Mouse (Mus musculus) liver, embryonic 16.5 days (tissue): ENCODE data around the gene 1700017N19Rik. TPM values are rescaled to one million over a fixed set of nuclear protein-coding genes. Genes with fewer than 3 reads are reported as not detected.

Experiments used
- ATAC-seq: fragments of 200-750 bp; cut with Nextera tagmentation; 2 replicates; pipeline ENCODE4 v1.8.0; 2017; ENCODE audit warnings: low read depth, mild to moderate bottlenecking, moderate number of reproducible peaks, moderate library complexity
- H3K27ac ChIP-seq: fragments of 300-500 bp; sonication (generic); 2 replicates; pipeline ENCODE4 v1.5.1; 2014; ENCODE audit warnings: mild to moderate bottlenecking, low read length
- H3K27me3 ChIP-seq: fragments of 300-500 bp; sonication (generic); 2 replicates; pipeline ENCODE4 v1.6.1; 2014; ENCODE audit warnings: low read depth, low read length, mixed read lengths; ENCODE audit not compliant: control insufficient read depth, insufficient read depth
- H3K36me3 ChIP-seq: fragments of 300-500 bp; sonication (generic); 2 replicates; pipeline ENCODE4 v1.6.1; 2014; ENCODE audit warnings: mild to moderate bottlenecking; ENCODE audit not compliant: control insufficient read depth, insufficient read depth
- H3K4me1 ChIP-seq: fragments of 300-500 bp; sonication (generic); 2 replicates; pipeline ENCODE4 v1.6.1; 2014; ENCODE audit warnings: low read depth, low read length, mixed read lengths; ENCODE audit not compliant: control insufficient read depth
- H3K4me2 ChIP-seq: fragments of 300-500 bp; sonication (generic); 2 replicates; pipeline ENCODE4 v1.6.1; 2014; ENCODE audit warnings: low read depth, low read length, mixed read lengths
- H3K4me3 ChIP-seq: fragments of 300-500 bp; sonication (generic); 2 replicates; pipeline ENCODE4 v1.5.1; 2014; ENCODE audit warnings: low read depth, mild to moderate bottlenecking, low read length
- H3K9ac ChIP-seq: fragments of 300-500 bp; sonication (generic); 2 replicates; pipeline ENCODE4 v1.6.1; 2014; ENCODE audit warnings: low read depth, low read length
- H3K9me3 ChIP-seq: fragments of 300-500 bp; sonication (generic); replicated peaks from 2 replicates; pipeline ENCODE4 v1.6.1; 2016; ENCODE audit warnings: low read length; ENCODE audit not compliant: control insufficient read depth
- WGBS: fragments of 180-500 bp; shearing (Covaris S2); extraction: QIAGEN DNeasy Blood & Tissue Kit; methylation state at CpG from one replicate; pipeline ENCODE4 v1.1.7; 2014; ENCODE audit not compliant: insufficient replicate concordance; 5-methylcytosine and 5-hydroxymethylcytosine counted together
- polyA plus RNA-seq: library from polyadenylated mRNA; unstranded; fragments of >200 nt; fragmentation: Nextera tagmentation; extraction: Ambion mirVana; gene quantifications from 2 replicates; pipeline ENCODE4 v1.2.1, GENCODE M21; 2015

The 1700017N19Rik gene
- polyA plus RNA-seq, 1 experiment from 2014 or later, result not detected

GRCm38 (mm10) chr10:100588524-100588923 lies 1.8 kb upstream of the 1700017N19Rik start:
- peaks cover 9% of the 10 kb centered on the region for H3K4me1 ChIP-seq
- WGBS, result 31% methylated on average over 7 of the region's 7 CpGs
- no peaks in the 10 kb centered on the region for H3K27me3 ChIP-seq
- H3K4me3 ChIP-seq, result peak overlapping the region; percentile 96
- H3K4me2 ChIP-seq, result peak overlapping the region; percentile 78
- peak; percentile 16 for ATAC-seq
- H3K27ac ChIP-seq, result peak overlapping the region; percentile 85
- H3K9me3 ChIP-seq, result no peaks in the 10 kb centered on the region
- peak overlapping the region; percentile 85 for H3K9ac ChIP-seq
- H3K36me3 ChIP-seq, result peaks cover 6% of the 10 kb centered on the region; the same call in 1 of the 2 replicates

DNA sequence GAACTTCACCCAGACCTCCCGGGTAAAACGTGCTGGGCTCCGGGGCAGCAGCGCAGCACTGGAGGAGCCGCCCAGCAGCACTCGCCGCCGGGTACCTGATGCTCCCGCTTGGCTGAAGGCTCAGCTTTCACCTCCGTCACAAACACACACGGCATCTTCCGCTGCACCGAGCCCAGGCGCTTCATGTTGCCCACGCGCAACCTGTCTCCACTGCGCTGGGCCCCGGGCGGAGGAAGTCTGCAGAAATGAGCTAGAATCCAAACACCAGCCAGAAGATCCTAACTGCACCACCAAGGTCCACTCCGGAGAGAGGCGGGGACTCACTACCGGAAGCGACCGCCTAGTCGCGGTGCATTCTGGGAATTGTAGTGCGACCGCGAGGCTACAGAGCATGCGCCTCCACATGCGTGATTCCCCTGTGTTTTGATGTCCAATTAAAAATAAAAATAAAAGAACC lies 1.3 kb upstream of the 1700017N19Rik start:
- Histone ChIP-seq H3K27me3 (no peaks in the 10 kb centered on the region), H3K4me1 (peaks cover 9% of the 10 kb centered on the region), H3K9me3 (no peaks in the 10 kb centered on the region), H3K27ac (peak overlapping the region; percentile 85), H3K4me2 (peak overlapping the region; percentile 78), H3K36me3 (peaks cover 6% of the 10 kb centered on the region; the same call in 1 of the 2 replicates), H3K4me3 (peak overlapping the region; percentile 96), H3K9ac (peak overlapping the region; percentile 85)
- WGBS, result under 1% methylated on average over 31 of the region's 31 CpGs
- ATAC-seq, result peak; percentile 99

DNA sequence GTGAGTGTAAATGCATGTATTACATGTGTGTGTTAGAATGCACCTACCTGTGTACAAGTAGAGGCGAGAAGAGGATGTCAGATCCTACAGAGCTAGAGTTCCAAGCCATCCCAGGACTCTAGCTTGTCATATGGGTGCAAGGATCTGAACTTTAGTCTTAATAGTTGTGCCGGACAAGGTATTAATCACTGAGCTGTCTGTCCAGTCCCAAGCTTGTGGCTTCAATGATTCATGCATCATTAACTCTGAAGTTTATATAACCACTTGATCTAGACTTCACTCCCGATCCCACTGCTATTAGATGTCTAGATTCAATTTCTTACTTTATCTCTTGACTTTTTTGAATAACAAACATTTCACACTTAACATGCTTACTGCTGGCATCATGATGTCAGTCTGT lies 8.1 kb downstream of the 1700017N19Rik start:
- H3K27ac ChIP-seq, result no peak overlapping the region
- H3K9ac ChIP-seq, result no peak overlapping the region
- H3K4me3 ChIP-seq, result no peak overlapping the region
- H3K4me2 ChIP-seq, result no peak overlapping the region
- H3K4me1 ChIP-seq, result no peaks in the 10 kb centered on the region
- ATAC-seq, result no peak
- no peaks in the 10 kb centered on the region for H3K9me3 ChIP-seq
- 57% methylated on average over 3 of the region's 3 CpGs for WGBS
- no peaks in the 10 kb centered on the region for H3K36me3 ChIP-seq
- no peaks in the 10 kb centered on the region for H3K27me3 ChIP-seq

DNA sequence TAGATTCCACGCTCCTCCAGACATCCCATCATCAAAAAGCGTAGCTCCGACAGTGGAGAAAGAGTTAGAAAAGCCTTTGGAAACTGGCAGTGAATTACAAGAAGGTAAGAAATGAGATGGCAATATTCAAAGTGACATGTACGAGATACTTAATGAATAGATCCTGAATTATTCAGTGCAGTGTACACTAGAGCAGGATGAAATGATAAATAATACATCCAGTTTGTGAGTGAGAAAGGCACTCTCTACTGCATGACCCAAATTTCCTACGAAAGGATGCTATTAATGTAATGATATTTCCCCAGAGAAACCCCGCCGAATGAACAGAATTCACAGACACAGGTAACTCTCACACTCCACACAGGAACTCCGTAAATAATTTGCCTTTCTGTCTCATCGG lies 13.2 kb downstream of the 1700017N19Rik start:
- Histone ChIP-seq H3K4me1 (no peaks in the 10 kb centered on the region), H3K27ac (no peak overlapping the region), H3K9ac (no peak overlapping the region), H3K9me3 (no peaks in the 10 kb centered on the region), H3K27me3 (no peaks in the 10 kb centered on the region), H3K36me3 (no peaks in the 10 kb centered on the region), H3K4me2 (no peak overlapping the region), H3K4me3 (no peak overlapping the region)
- WGBS, result 70% methylated on average over 9 of the region's 9 CpGs
- no peak for ATAC-seq

DNA sequence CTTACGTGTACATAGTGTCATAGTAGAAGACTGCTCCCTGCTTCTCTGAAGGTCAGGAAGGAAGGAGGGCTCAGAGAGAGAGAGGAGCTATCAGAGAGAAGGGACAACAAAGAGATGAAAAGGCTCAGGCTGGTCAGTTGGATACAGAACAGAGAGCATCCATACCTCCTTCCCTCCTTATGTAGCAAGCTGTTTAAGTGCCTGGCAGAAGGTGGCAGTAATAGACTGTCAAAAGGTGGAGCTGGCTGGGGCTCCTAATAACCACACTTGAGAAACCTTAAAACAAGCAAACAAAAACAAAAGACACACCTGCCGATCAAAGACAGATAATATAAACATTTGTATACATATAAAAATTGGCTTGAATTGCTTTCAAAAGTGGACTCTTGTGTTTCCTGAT lies 14.0 kb downstream of the 1700017N19Rik start:
- Histone ChIP-seq H3K9ac (no peak overlapping the region), H3K27ac (no peak overlapping the region), H3K4me3 (no peak overlapping the region), H3K4me1 (no peaks in the 10 kb centered on the region), H3K27me3 (no peaks in the 10 kb centered on the region), H3K9me3 (no peaks in the 10 kb centered on the region), H3K36me3 (no peaks in the 10 kb centered on the region), H3K4me2 (no peak overlapping the region)
- no peak for ATAC-seq
- WGBS, result 55% methylated on average over 2 of the region's 2 CpGs

DNA sequence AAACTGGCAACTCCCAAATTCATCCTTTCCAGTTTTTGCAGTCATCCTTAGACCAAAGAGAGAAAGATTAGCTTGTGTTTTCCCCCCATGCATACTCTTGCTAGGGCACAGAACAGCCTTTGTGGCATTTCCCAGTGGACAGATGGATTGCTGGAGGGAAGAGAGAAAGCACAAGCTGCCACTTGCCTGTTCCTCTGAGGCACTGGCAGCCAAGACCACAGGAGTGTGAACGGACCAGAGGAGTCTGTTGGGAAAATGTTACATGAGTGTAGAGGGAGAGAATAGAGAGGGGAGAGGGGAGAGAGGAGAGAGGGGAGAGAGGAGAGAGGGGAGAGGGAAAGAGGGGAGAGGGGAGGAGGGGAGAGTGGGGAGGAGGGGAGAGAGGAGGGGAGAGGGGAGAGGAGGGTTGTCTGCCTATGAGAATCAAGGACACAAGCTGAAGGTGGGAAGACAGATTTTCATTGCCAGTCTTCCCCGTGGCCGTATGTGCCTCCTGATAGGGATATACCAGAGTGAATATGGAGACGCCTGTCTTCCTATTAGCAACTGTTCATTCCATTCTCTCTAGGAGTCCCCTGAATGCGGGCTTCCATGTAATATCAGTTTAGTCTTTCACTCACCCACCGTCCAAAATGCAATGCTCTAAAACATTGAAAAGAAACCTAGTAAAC lies 27.1 kb downstream of the 1700017N19Rik start:
- no peak for ATAC-seq
- H3K27me3 ChIP-seq, result no peaks in the 10 kb centered on the region
- H3K36me3 ChIP-seq, result no peaks in the 10 kb centered on the region
- H3K9me3 ChIP-seq, result no peaks in the 10 kb centered on the region
- no peak overlapping the region for H3K9ac ChIP-seq
- no peaks in the 10 kb centered on the region for H3K4me1 ChIP-seq
- H3K4me2 ChIP-seq, result no peak overlapping the region
- no peak overlapping the region for H3K4me3 ChIP-seq
- no peak overlapping the region for H3K27ac ChIP-seq
- WGBS, result 68% methylated on average over 6 of the region's 6 CpGs

DNA sequence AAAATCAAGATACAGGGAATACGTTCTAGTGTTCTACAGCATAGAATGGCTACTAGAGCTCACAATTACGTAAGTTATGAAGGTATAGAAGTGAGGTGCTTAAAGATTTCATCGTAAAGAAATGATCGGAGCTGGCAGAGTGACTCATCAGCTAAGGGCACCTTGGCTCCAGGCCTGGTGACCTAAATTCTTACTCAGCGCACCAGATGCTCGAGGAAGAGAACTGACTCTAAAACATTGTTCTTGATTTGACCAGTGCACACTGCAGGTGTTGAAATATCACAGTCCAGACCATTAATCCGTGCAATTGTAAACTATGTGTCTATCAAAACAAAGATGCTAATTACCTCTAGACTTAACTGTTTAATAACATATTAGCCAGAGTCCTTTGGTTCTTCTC lies 29.2 kb downstream of the 1700017N19Rik start:
- H3K9ac ChIP-seq, result no peak overlapping the region
- no peaks in the 10 kb centered on the region for H3K9me3 ChIP-seq
- H3K4me3 ChIP-seq, result no peak overlapping the region
- H3K27me3 ChIP-seq, result no peaks in the 10 kb centered on the region
- 77% methylated on average over 7 of the region's 7 CpGs for WGBS
- no peaks in the 10 kb centered on the region for H3K4me1 ChIP-seq
- no peaks in the 10 kb centered on the region for H3K36me3 ChIP-seq
- H3K4me2 ChIP-seq, result no peak overlapping the region
- ATAC-seq, result no peak
- H3K27ac ChIP-seq, result no peak overlapping the region

GRCm38 (mm10) chr10:100620040-100620439 lies 29.8 kb downstream of the 1700017N19Rik start:
- WGBS, result 79% methylated on average over 12 of the region's 12 CpGs
- no peaks in the 10 kb centered on the region for H3K36me3 ChIP-seq
- H3K9ac ChIP-seq, result no peak overlapping the region
- H3K27me3 ChIP-seq, result no peaks in the 10 kb centered on the region
- H3K27ac ChIP-seq, result no peak overlapping the region
- no peaks in the 10 kb centered on the region for H3K4me1 ChIP-seq
- no peaks in the 10 kb centered on the region for H3K9me3 ChIP-seq
- no peak overlapping the region for H3K4me2 ChIP-seq
- no peak overlapping the region for H3K4me3 ChIP-seq
- ATAC-seq, result no peak

DNA sequence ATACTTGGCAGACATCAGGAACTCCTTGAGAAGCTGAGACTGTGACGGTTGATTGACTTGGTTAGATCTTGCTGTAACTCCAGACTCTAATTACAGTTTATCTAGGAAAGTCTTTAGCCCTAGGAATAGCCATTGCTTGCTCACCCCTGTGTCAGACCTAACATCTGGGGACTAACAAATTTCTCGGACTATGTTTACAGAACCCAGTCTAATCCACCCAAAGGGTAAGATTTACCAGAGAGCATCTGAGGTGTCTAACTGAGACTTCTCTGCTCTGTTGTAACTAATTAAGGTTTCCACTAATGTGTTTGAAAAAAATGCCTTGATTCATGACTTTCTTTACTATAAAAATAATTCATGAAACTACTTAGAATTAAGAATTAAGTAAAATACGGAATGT lies 32.2 kb downstream of the 1700017N19Rik start:
- no peaks in the 10 kb centered on the region for H3K27me3 ChIP-seq
- H3K27ac ChIP-seq, result no peak overlapping the region
- no peak overlapping the region for H3K9ac ChIP-seq
- no peak overlapping the region for H3K4me3 ChIP-seq
- H3K4me1 ChIP-seq, result no peaks in the 10 kb centered on the region
- no peak for ATAC-seq
- H3K9me3 ChIP-seq, result no peaks in the 10 kb centered on the region
- H3K36me3 ChIP-seq, result no peaks in the 10 kb centered on the region
- 66% methylated on average over 3 of the region's 3 CpGs for WGBS
- H3K4me2 ChIP-seq, result no peak overlapping the region
